ENCODE assay signal across 12 mouse cellular contexts in the genomic region with DNA sequence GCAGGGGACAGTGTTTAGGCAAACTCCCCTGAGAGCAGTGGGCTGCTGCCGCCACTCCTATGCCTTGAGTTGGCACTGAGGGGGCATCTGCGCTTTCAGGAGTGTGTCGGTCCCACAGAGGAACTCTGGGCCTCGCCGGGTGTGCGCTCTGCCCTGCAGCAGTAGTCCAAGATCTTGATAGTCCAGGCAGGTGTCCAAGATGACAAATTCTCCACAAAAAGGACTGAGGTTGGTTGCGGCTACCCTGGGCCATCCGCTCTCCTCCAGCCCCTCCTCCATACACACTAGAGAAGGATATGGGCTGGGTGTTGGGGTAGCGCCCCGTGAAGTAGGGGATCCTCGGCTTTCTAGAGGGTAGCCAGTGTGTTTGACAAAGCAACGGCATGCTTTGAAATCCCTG. TPM values are rescaled to one million over a fixed set of nuclear protein-coding genes. Genes with fewer than 3 reads are reported as not detected.
A peak's percentile ranks its signal among the peaks of the same experiment; 100 is the strongest.
DNase-seq lines count a peak whose midpoint lies in the region; ATAC-seq lines count a peak whose summit lies in the region.
"Had no signal": no experiment of that assay in that cellular context is flagged by ENCODE, and none has a peak within 500 bp of the region (broad histone marks: within the 10 kb centered on the region; RNA-seq: fewer than 3 reads in every experiment).

No protein-coding gene starts in this region.

- ATAC-seq in heart, embryonic 14.5 days (ENCODE audit: insufficient number of reproducible peaks, insufficient read depth, low FRiP score, low read depth): peak; percentile 42
- no peak for ATAC-seq in embryonic facial prominence, embryonic 14.5 days (ENCODE audit: low read depth)
- no peak for ATAC-seq in intestine, embryonic 14.5 days (replicated peaks; ENCODE audit: low FRiP score, low TSS enrichment, low read depth)
- ATAC-seq in midbrain, embryonic 14.5 days (ENCODE audit: low FRiP score, low TSS enrichment): no peak
- no peak for ATAC-seq in frontal cortex, adult (ENCODE audit: low TSS enrichment)

- peaks cover 38 to 59% of the 10 kb centered on the region in 2 experiments for H3K4me1 ChIP-seq in heart, embryonic 14.5 days (ENCODE audit: control insufficient read depth in 2 of 2, insufficient read depth in 2 of 2, low read length in 2 of 2)
- H3K4me1 ChIP-seq in embryonic facial prominence, embryonic 14.5 days (ENCODE audit: control insufficient read depth, insufficient read depth, low read length): peaks cover 14% of the 10 kb centered on the region
- H3K4me1 ChIP-seq in intestine, embryonic 14.5 days (replicated peaks; ENCODE audit: control insufficient read depth, insufficient read depth, low read length): peaks cover 23% of the 10 kb centered on the region
- H3K4me1 ChIP-seq in midbrain, embryonic 14.5 days (ENCODE audit: control insufficient read depth, insufficient read depth, low read length): peaks cover 27% of the 10 kb centered on the region; the same call in 1 of the 2 replicates

- 38% methylated on average over 12 of the region's 12 CpGs for WGBS in heart, embryonic 14.5 days
- 42% methylated on average over 12 of the region's 12 CpGs for WGBS in embryonic facial prominence, embryonic 14.5 days
- 46% methylated on average over 12 of the region's 12 CpGs for WGBS in intestine, embryonic 14.5 days
- WGBS in midbrain, embryonic 14.5 days: 50% methylated on average over 12 of the region's 12 CpGs

- no peaks in the 10 kb centered on the region for H3K9me3 ChIP-seq in heart, embryonic 14.5 days (ENCODE audit: control insufficient read depth, low read length)
- H3K9me3 ChIP-seq in embryonic facial prominence, embryonic 14.5 days (ENCODE audit: control insufficient read depth, low read length): no peaks in the 10 kb centered on the region
- no peaks in the 10 kb centered on the region for H3K9me3 ChIP-seq in intestine, embryonic 14.5 days (ENCODE audit: control insufficient read depth, low read length)
- no peaks in the 10 kb centered on the region for H3K9me3 ChIP-seq in midbrain, embryonic 14.5 days (ENCODE audit: control insufficient read depth, low read length)

- H3K4me2 ChIP-seq in heart, embryonic 14.5 days (ENCODE audit: low read length): peak overlapping the region; percentile 62
- H3K4me2 ChIP-seq in embryonic facial prominence, embryonic 14.5 days (ENCODE audit: low read depth, low read length): peak overlapping the region; percentile 23; the same call in 1 of the 2 replicates
- peak overlapping the region; percentile 41 for H3K4me2 ChIP-seq in intestine, embryonic 14.5 days (ENCODE audit: low read length)
- H3K4me2 ChIP-seq in midbrain, embryonic 14.5 days (ENCODE audit: low read length): peak overlapping the region; percentile 19; the same call in 1 of the 2 replicates

- peak overlapping the region; percentile 78 to 94 for H3K27ac ChIP-seq in heart, embryonic 14.5 days (replicated peaks in 1 of 2; ENCODE audit: control insufficient read depth in 1 of 2, insufficient read depth in 1 of 2, low read depth in 2 of 2, low read length in 2 of 2)
- H3K27ac ChIP-seq in embryonic facial prominence, embryonic 14.5 days (replicated peaks; ENCODE audit: low read depth, low read length): no peak overlapping the region
- no peak overlapping the region for H3K27ac ChIP-seq in intestine, embryonic 14.5 days (ENCODE audit: low read depth)
- no peak overlapping the region for H3K27ac ChIP-seq in midbrain, embryonic 14.5 days (replicated peaks; ENCODE audit: low read depth, low read length)

- peak overlapping the region; percentile 15 to 17; a peak in 3 of 4 replicates for H3K4me3 ChIP-seq in heart, embryonic 14.5 days (ENCODE audit: control insufficient read depth in 1 of 2, insufficient read depth in 1 of 2, low read depth in 1 of 2, low read length in 2 of 2)
- H3K4me3 ChIP-seq in embryonic facial prominence, embryonic 14.5 days (ENCODE audit: low read depth, low read length): no peak overlapping the region
- no peak overlapping the region for H3K4me3 ChIP-seq in intestine, embryonic 14.5 days (ENCODE audit: low read depth, low read length)
- no peak overlapping the region for H3K4me3 ChIP-seq in midbrain, embryonic 14.5 days (replicated peaks; ENCODE audit: low read depth, low read length)

- H3K27me3 ChIP-seq in heart, embryonic 14.5 days (ENCODE audit: control insufficient read depth, insufficient read depth, low read length): no peaks in the 10 kb centered on the region
- H3K27me3 ChIP-seq in embryonic facial prominence, embryonic 14.5 days (replicated peaks; ENCODE audit: control insufficient read depth, insufficient read depth, low read length): no peaks in the 10 kb centered on the region
- H3K27me3 ChIP-seq in intestine, embryonic 14.5 days (replicated peaks; ENCODE audit: control insufficient read depth, insufficient read depth, low read length): no peaks in the 10 kb centered on the region
- H3K27me3 ChIP-seq in midbrain, embryonic 14.5 days (ENCODE audit: control insufficient read depth, insufficient read depth, low read length): no peaks in the 10 kb centered on the region

- H3K9ac ChIP-seq in heart, embryonic 14.5 days (ENCODE audit: low read length): peak overlapping the region; percentile 57
- H3K9ac ChIP-seq in embryonic facial prominence, embryonic 14.5 days (ENCODE audit: low read depth, low read length): no peak overlapping the region
- no peak overlapping the region for H3K9ac ChIP-seq in intestine, embryonic 14.5 days (ENCODE audit: low read length)
- H3K9ac ChIP-seq in midbrain, embryonic 14.5 days (replicated peaks; ENCODE audit: low read length): 0 out of 2 replicates have a peak overlapping the region, but pooled peaks have one; percentile 26

- DNase-seq in heart, adult 8-10 months (ENCODE audit: low spot score): no peak
- no peak for DNase-seq in embryonic facial prominence, embryonic 14.5 days (ENCODE audit: low spot score)
- DNase-seq in intestine, embryonic 14.5 days (ENCODE audit: low spot score): no peak
- no peak for DNase-seq in midbrain, embryonic 14.5 days
- DNase-seq in spleen, postnatal 36 days (ENCODE audit: low spot score in 2 of 2): no peak
- no peak for DNase-seq in ovary, adult 18-20 months (ENCODE audit: low spot score)
- DNase-seq: adrenal gland, postnatal 36 days; kidney, adult 18-20 months; lung, postnatal 4 days; thymus, postnatal 14 days had no signal

- no peaks in the 10 kb centered on the region for H3K36me3 ChIP-seq in heart, embryonic 14.5 days (ENCODE audit: control insufficient read depth, insufficient read depth, low read length)
- no peaks in the 10 kb centered on the region for H3K36me3 ChIP-seq in embryonic facial prominence, embryonic 14.5 days (ENCODE audit: control insufficient read depth, insufficient read depth, low read length)
- H3K36me3 ChIP-seq in intestine, embryonic 14.5 days (ENCODE audit: control insufficient read depth, insufficient read depth, low read length): no peaks in the 10 kb centered on the region
- no peaks in the 10 kb centered on the region for H3K36me3 ChIP-seq in midbrain, embryonic 14.5 days (ENCODE audit: control insufficient read depth, insufficient read depth, low read length)

RNA-seq across cellular contexts. Expression of a gene that starts 9.2 kb away (rescaled TPM):
- 5.5 and 5.6 TPM in 2 replicates for polyA plus RNA-seq in heart, embryonic 14.5 days (2014; fragmentation: Nextera tagmentation; extraction: Ambion mirVana)
- total RNA-seq in heart, adult 8-10 months (2022): 10 to 100 TPM; 10.6 to 14.1 (median 11.9) TPM
- 7.7 and 7.8 TPM in 2 replicates for polyA plus RNA-seq in embryonic facial prominence, embryonic 14.5 days (2014; fragmentation: Nextera tagmentation; extraction: Ambion mirVana)
- polyA plus RNA-seq in intestine, embryonic 14.5 days (2014; fragmentation: Nextera tagmentation; extraction: Ambion mirVana): 6.8 and 9.0 TPM in 2 replicates
- 11.5 TPM in 2 replicates for polyA plus RNA-seq in midbrain, embryonic 14.5 days (2014; fragmentation: Nextera tagmentation; extraction: Ambion mirVana)

RNA-seq across cellular contexts. Expression of a gene that starts 10.0 kb away (rescaled TPM):
- polyA plus RNA-seq in heart, embryonic 14.5 days (2014; fragmentation: Nextera tagmentation; extraction: Ambion mirVana): 61.3 and 64.2 TPM in 2 replicates
- total RNA-seq in heart, adult 8-10 months (2022): 10 to 100 TPM; 43.6 to 51.5 (median 47.4) TPM
- polyA plus RNA-seq in embryonic facial prominence, embryonic 14.5 days (2014; fragmentation: Nextera tagmentation; extraction: Ambion mirVana): 112 and 128 TPM in 2 replicates
- 141 and 153 TPM in 2 replicates for polyA plus RNA-seq in intestine, embryonic 14.5 days (2014; fragmentation: Nextera tagmentation; extraction: Ambion mirVana)
- 57.3 and 82.8 TPM in 2 replicates for polyA plus RNA-seq in midbrain, embryonic 14.5 days (2014; fragmentation: Nextera tagmentation; extraction: Ambion mirVana)

Comparison
In these comparisons a context has a peak if more than half of its experiments do, and no peak if none do; other contexts are left out.
1. H3K27ac ChIP-seq: peak in heart, embryonic 14.5 days (2 of 2); none in embryonic facial prominence, embryonic 14.5 days (single experiment), intestine, embryonic 14.5 days (single experiment) and midbrain, embryonic 14.5 days (single experiment).
2. H3K4me3 ChIP-seq: peak in heart, embryonic 14.5 days (2 of 2); none in embryonic facial prominence, embryonic 14.5 days (single experiment), intestine, embryonic 14.5 days (single experiment) and midbrain, embryonic 14.5 days (single experiment).
3. H3K9ac ChIP-seq: peak in heart, embryonic 14.5 days (single experiment) and midbrain, embryonic 14.5 days (single experiment); none in embryonic facial prominence, embryonic 14.5 days (single experiment) and intestine, embryonic 14.5 days (single experiment).
4. Peak in every context shown above with its lines, with median percentiles within 50 percentile points of each other: H3K4me2 ChIP-seq.